Mouse (Mus musculus): ENCODE data around the gene Tle6.

Gene Tle6

GRCm38 (mm10) chr10:81620786-81621185 is 19.9 kb upstream of the Tle6 start:
- no peak for DNase-seq

DNA sequence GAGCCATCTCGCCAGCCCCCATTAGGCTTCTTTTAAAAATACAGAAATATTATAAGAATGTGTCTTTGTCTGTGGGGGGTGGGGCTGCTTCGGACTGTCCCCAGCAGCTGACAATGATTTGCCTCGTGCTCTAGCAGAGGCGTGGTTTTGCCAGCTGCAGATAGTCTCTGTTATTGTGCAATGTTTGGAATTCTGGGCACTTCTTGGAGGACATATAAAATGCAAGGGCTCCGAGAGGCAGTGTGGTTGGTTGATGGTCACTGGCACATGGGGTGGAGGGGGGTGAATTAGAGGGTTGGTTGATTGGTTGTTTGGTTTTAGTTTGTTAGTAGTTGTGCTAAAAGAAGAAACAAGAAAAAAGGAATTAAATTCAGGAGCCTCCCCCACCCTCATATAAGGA is 19.1 kb upstream of the Tle6 start:
- DNase-seq = no peak

DNA sequence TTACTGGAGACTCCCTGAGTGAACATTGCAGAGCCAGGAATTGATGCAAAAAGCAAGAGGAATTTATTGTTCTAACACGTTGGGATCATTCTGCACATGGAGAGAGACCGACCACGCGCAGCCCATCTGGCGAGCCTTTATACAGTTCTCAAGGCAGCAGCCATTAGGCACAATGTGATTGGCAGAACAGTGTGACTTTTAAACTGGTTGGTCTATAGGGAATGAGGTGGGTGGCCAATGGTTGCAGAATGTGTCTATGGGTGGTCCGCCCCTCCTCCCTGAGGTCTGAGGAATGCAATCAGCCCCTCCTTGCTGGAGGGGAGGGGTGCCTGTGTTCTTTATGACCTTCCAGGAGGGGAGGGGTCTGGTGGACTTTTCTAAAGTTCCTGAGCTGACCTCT is 14.6 kb upstream of the Tle6 start:
- no peak for DNase-seq

DNA sequence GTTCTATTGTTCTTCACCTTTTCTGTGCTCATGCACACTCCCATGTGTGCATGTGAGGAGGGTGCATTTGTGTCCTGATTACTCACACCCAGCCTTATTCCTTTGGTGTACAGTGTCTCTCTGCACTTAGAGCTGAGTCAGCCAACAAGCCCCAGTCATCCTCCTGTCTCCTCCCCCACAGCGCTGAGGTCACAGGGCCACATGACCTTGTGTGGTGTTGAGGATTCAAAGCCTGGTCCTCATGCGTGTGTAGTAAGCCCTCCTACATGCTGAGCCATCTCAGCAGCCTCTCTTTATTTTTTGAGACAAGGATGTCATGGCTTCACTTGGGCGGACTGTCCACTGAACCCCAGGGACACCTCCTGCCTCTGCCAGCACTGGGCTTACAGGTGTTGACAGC is 11.9 kb upstream of the Tle6 start:
- no peak for DNase-seq

GRCm38 (mm10) chr10:81608308-81608707 is 7.4 kb upstream of the Tle6 start:
- DNase-seq = no peak

GRCm38 (mm10) chr10:81605974-81606751 is 5.3 kb upstream of the Tle6 start, which contains the start of gene BC025920:
Gene BC025920, plus strand, starts transcription at chr10:81606270.
- peak; percentile 98 for DNase-seq

GRCm38 (mm10) chr10:81605666-81605973 is 4.7 kb upstream of the Tle6 start:
- no peak for DNase-seq

- DNase-seq = peak; percentile 93
Observed at GRCm38 (mm10) chr10:81604968-81605665, 4.2 kb upstream of the Tle6 start.

DNA sequence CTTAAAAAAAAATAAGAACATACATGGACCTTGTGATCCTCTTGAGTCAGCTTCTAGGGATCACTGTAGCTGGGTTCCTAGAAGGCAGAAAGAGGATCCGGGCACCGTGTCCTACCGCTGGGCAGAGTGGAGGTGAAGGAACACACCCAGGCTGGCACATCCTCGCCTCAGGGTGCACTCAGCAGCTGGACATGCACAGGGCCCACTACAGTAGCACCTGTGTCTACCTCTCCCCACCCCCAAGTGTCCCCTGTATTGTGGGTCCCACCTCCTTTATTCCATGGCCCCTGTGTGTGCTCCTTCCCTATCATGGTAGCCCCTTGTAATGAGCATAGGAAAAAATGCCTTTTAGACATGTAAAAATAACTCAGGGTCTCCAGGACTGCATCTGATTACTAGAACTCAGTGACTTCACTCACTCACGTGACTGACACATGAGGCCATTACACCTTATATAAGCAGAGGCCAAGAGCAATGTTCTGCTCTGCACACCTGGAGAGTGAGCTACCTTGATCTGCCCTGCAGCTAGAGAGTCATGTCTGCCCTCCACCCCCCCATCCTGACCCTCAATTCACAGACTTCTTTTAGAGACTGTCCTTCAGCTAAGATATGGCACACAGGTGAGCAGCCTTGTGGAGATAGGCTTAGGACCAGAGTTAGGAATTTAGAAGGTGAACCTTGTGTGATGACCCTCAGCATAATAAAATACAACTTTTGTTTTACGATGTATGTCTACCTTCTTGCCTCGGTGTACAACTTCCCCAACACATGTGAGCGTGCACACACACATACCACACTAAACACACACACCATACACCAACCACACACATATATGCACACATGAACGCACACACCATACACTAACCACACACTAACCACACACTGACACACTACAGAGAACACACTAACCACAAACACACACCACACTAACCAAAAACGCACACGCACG is 3.4 kb upstream of the Tle6 start:
- DNase-seq = no peak

DNA sequence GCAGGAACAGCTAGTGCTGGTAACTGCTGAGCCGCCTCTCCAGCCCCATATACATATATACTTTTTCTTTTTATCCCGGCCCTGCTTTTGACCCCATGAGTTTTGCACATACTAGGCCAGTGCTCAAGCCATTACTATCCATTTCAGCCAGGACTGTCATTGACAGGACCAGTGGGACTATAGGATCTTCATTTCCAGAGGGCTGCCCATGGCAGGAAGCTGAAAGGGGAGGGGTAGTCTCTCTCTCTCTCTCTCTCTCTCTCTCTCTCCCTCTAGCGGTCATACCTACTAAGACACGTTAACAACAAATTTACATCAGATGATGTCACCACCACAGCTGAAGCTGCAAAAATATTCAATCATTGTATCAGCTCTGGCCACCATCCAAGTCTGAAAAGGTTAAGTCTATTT is 1.9 kb upstream of the Tle6 start:
- DNase-seq = peak; percentile 63

- no peak for DNase-seq
Observed at GRCm38 (mm10) chr10:81601396-81601905, 578 bp upstream of the Tle6 start.

DNA sequence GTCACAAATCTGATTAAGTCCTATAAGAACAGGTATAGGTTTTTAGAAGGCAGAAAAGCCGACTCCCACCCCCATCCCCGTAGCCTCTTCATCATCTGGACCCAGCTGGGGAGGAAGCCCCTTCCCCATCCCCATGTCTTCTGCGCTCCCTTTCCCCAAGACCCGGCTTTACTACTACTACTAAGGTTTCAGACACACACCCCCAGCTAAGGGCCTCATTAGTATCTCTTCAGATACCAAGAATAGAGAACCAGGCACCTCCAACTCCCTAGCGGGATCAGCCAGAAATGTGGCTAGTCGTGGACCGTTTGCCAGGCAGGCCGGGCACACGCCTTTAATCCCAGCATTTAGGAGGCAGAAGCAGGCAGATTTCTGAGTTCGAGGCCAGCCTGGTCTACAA is 777 bp downstream of the Tle6 start:
- DNase-seq = no peak

DNA sequence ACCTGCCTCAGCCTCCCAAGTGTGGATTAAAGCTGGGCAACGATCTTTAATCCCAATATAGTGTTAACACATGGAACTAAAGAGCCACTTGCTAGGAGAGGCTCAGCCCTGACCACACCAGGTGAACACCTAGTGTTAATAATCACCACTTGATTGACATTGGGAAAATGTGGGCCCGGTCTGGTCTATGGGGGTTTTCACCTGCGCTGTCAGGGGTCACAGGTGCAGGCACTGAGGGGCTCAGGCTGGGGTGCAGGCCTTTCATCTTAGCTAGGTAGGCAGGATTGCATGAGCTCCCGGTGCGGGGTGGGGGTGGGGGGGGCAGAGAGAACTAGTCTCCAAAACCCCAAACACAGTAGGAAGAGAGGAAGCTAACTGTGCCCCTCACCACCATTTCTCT is 1.2 kb downstream of the Tle6 start:
- DNase-seq = no peak

DNA sequence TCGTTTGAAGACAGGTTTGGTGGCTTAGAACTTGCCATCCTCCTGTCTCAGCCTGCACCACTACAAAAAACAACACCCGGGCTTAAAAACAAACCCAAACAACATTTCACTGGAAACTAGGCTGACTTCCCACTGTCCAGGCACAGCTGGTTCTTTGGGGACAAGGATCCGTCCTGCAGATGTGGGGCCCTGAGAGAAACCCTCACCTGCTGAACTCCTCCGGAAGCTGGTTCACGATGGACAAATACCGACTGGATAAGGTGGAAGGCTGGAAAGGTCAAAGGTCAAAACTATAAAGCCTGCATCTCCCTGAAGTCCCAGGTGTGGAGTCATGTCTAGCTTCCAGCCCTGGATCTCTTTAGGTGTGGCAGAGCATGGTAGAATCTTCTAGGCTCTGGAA is 2.0 kb downstream of the Tle6 start:
- DNase-seq = no peak

- no peak for DNase-seq
Observed at GRCm38 (mm10) chr10:81598342-81598741, 2.5 kb downstream of the Tle6 start.

- peak; percentile 67 for DNase-seq
Observed at GRCm38 (mm10) chr10:81597137-81597950, 3.5 kb downstream of the Tle6 start.

- peak; percentile 44 for DNase-seq
Observed at GRCm38 (mm10) chr10:81596611-81597010, 4.3 kb downstream of the Tle6 start.

GRCm38 (mm10) chr10:81595599-81595998 is 5.3 kb downstream of the Tle6 start:
- no peak for DNase-seq

DNA sequence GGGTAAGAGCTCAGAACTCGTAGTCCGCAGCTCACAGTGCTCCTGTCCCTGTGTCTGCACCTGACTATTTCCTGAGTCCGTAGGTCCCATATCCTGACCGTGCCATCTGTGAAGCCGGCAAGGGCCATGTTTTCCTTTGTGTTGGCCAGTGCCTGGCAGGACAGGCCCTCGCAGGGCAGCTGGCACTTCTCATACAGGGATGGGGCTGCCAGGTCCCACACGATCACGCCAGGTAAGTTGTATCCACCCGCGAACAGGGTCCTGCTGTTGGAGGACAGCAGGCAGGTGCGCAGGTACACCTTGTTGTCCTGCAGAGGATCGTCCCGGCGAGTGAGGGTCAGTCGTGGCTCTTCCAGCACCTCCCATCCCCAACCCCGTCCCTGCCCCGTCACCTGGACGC is 6.9 kb downstream of the Tle6 start:
- no peak for DNase-seq

DNA sequence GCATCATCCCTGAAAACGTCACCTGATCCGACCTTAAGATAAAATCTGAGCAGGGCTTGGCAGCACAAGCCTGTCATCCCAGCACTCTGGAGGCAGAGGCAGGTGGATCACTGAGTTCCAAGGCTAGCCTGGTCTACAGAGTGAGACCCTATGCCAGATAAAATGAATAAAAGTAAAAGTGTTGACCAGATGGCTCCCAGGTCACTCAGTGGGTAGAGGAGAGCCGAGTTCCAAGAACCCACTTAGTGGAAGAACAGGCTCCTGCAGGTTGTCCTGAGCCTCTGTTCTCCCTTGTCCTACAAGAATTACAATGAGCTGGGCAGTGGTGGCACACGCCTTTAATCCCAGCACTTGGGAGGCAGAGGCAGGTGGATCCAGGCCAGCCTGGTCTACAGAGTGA is 7.7 kb downstream of the Tle6 start:
- no peak for DNase-seq

- no peak for DNase-seq
Observed at GRCm38 (mm10) chr10:81592631-81593030, 8.2 kb downstream of the Tle6 start.

DNA sequence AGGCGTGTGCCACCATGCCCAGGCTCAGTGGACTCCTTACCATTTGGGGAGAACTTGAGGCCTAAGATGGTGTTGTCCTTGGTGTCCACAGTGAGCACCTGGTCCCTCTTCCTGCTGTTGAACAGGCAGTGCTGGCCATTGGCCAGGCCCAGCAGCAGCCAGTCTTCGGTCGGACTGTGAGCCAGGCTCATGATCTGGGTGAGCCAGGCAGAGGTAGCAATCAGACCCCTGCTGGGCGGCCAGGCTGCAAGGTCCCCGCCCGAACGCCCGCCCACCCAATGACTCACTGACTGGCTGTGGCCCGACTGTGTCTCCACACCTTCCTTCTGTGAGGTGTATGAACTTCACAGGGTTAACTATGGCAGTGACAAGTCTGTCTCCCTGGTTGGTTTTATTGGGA is 9.0 kb downstream of the Tle6 start:
- no peak for DNase-seq

Measured in lung, postnatal 36 days (tissue).